Mouse (Mus musculus) lung, embryonic 16.5 days (tissue): ENCODE results near the gene Shroom1. TPM values are rescaled to one million over a fixed set of nuclear protein-coding genes. Genes with fewer than 3 reads are reported as not detected.

Experiments used
- ATAC-seq: fragments of 200-750 bp; cut with Nextera tagmentation; 2 replicates; pipeline ENCODE4 v1.8.0; 2017; ENCODE audit warnings: low read depth, mild to moderate bottlenecking, moderate library complexity
- H3K27ac ChIP-seq: fragments of 300-500 bp; sonication (generic); 2 replicates; pipeline ENCODE4 v1.5.1; 2014; ENCODE audit warnings: mild to moderate bottlenecking, control low read depth, low read length
- H3K27me3 ChIP-seq: fragments of 300-500 bp; sonication (generic); 2 replicates; pipeline ENCODE4 v1.6.1; 2014; ENCODE audit warnings: low read depth, low read length, mixed read lengths; ENCODE audit not compliant: control insufficient read depth, insufficient read depth
- H3K36me3 ChIP-seq: fragments of 300-500 bp; sonication (generic); 2 replicates; pipeline ENCODE4 v1.6.1; 2014; ENCODE audit warnings: low read length; ENCODE audit not compliant: control insufficient read depth, insufficient read depth
- H3K4me1 ChIP-seq: fragments of 300-500 bp; sonication (generic); replicated peaks from 2 replicates; pipeline ENCODE4 v1.6.1; 2014; ENCODE audit warnings: low read length, mixed read lengths; ENCODE audit not compliant: control insufficient read depth, insufficient read depth
- H3K4me2 ChIP-seq: fragments of 300-500 bp; sonication (generic); 2 replicates; pipeline ENCODE4 v1.6.1; 2014; ENCODE audit warnings: low read depth, low read length, control low read depth
- H3K4me3 ChIP-seq: fragments of 300-500 bp; sonication (generic); 2 replicates; pipeline ENCODE4 v1.5.1; 2014; ENCODE audit warnings: mild to moderate bottlenecking, low read length, control low read depth
- H3K9ac ChIP-seq: fragments of 300-500 bp; sonication (generic); 2 replicates; pipeline ENCODE4 v1.6.1; 2014; ENCODE audit warnings: low read length, control low read depth
- H3K9me3 ChIP-seq: fragments of 300-500 bp; sonication (generic); 2 replicates; pipeline ENCODE4 v1.6.1; 2016; ENCODE audit warnings: low read length; ENCODE audit not compliant: control insufficient read depth
- WGBS: fragments of 180-500 bp; shearing (Covaris S2); extraction: QIAGEN DNeasy Blood & Tissue Kit; methylation state at CpG from one replicate; pipeline ENCODE4 v1.1.7; 2014; 5-methylcytosine and 5-hydroxymethylcytosine counted together
- polyA plus RNA-seq: library from polyadenylated mRNA; unstranded; fragments of >200 nt; fragmentation: Nextera tagmentation; extraction: Ambion mirVana; gene quantifications from 2 replicates; pipeline ENCODE4 v1.2.1, GENCODE M21; 2015

Gene Shroom1
- polyA plus RNA-seq, 1 experiment from 2014 or later: 2.8 TPM

GRCm38 (mm10) chr11:53469968-53470695, 13.1 kb downstream of the Shroom1 start, which contains the start of gene Gm9837:
Gene Gm9837, minus strand, starts transcription at chr11:53470479.
- H3K9ac ChIP-seq: peak within 1 kb of the TSS; percentile 26; the same call in 1 of the 2 replicates
- H3K27me3 ChIP-seq: peaks cover 36% of the 10 kb centered on the region
- no peaks in the 10 kb centered on the region for H3K9me3 ChIP-seq
- peak; percentile 88 for ATAC-seq
- H3K36me3 ChIP-seq: no peaks in the 10 kb centered on the region
- peak within 1 kb of the TSS; percentile 20 for H3K4me3 ChIP-seq
- peaks cover 10% of the 10 kb centered on the region; the same call in 1 of the 2 replicates for H3K4me1 ChIP-seq
- H3K27ac ChIP-seq: no peak within 1 kb of the TSS
- 3% methylated on average over 29 of the region's 29 CpGs for WGBS
- H3K4me2 ChIP-seq: peak within 1 kb of the TSS; percentile 43

- peaks cover 7% of the 10 kb centered on the region; the same call in 1 of the 2 replicates for H3K4me1 ChIP-seq
- no peak overlapping the region for H3K27ac ChIP-seq
- H3K36me3 ChIP-seq: no peaks in the 10 kb centered on the region
- no peaks in the 10 kb centered on the region for H3K9me3 ChIP-seq
- peaks cover 47% of the 10 kb centered on the region for H3K27me3 ChIP-seq
- 58% methylated on average over 3 of the region's 3 CpGs for WGBS
- H3K4me2 ChIP-seq: no peak overlapping the region
- no peak overlapping the region for H3K9ac ChIP-seq
- ATAC-seq: no peak
- H3K4me3 ChIP-seq: no peak overlapping the region
These were observed 15.7 kb downstream of the Shroom1 start for GRCm38 (mm10) chr11:53472709-53473108.

- no peaks in the 10 kb centered on the region for H3K9me3 ChIP-seq
- H3K27me3 ChIP-seq: peaks cover 69% of the 10 kb centered on the region
- ATAC-seq: no peak
- H3K4me1 ChIP-seq: peaks cover 16% of the 10 kb centered on the region
- H3K27ac ChIP-seq: no peak overlapping the region
- WGBS: 22% methylated on average over 8 of the region's 8 CpGs
- H3K4me2 ChIP-seq: no peak overlapping the region
- H3K9ac ChIP-seq: no peak overlapping the region
- H3K4me3 ChIP-seq: no peak overlapping the region
- no peaks in the 10 kb centered on the region for H3K36me3 ChIP-seq
These were observed 18.6 kb downstream of the Shroom1 start for GRCm38 (mm10) chr11:53475620-53476019.

- no peak for ATAC-seq
- Histone ChIP-seq H3K27me3 (peaks cover 70% of the 10 kb centered on the region), H3K36me3 (no peaks in the 10 kb centered on the region), H3K9me3 (no peaks in the 10 kb centered on the region), H3K4me3 (no peak overlapping the region), H3K4me1 (peaks cover 16% of the 10 kb centered on the region), H3K4me2 (no peak overlapping the region), H3K27ac (no peak overlapping the region), H3K9ac (no peak overlapping the region)
- WGBS: 41% methylated on average over 7 of the region's 7 CpGs
These were observed 20.8 kb downstream of the Shroom1 start for GRCm38 (mm10) chr11:53477833-53478232.

GRCm38 (mm10) chr11:53478383-53479170, 21.6 kb downstream of the Shroom1 start:
- H3K4me2 ChIP-seq: peak overlapping the region; percentile 76
- H3K4me3 ChIP-seq: peak overlapping the region; percentile 47
- H3K9ac ChIP-seq: peak overlapping the region; percentile 45
- peaks cover 16% of the 10 kb centered on the region for H3K4me1 ChIP-seq
- no peaks in the 10 kb centered on the region for H3K36me3 ChIP-seq
- ATAC-seq: peak; percentile 39; the same call in 1 of the 2 replicates
- no peak overlapping the region for H3K27ac ChIP-seq
- H3K27me3 ChIP-seq: peaks cover 70% of the 10 kb centered on the region
- H3K9me3 ChIP-seq: no peaks in the 10 kb centered on the region
- WGBS: 6% methylated on average over 79 of the region's 79 CpGs

- peak overlapping the region; percentile 76 for H3K4me2 ChIP-seq
- WGBS: 1% methylated on average over 49 of the region's 62 CpGs
- H3K9me3 ChIP-seq: no peaks in the 10 kb centered on the region
- H3K4me1 ChIP-seq: peaks cover 16% of the 10 kb centered on the region
- peaks cover 67% of the 10 kb centered on the region for H3K27me3 ChIP-seq
- no peak overlapping the region for H3K27ac ChIP-seq
- no peaks in the 10 kb centered on the region for H3K36me3 ChIP-seq
- H3K9ac ChIP-seq: peak overlapping the region; percentile 45
- peak overlapping the region; percentile 47 for H3K4me3 ChIP-seq
- peak; percentile 39 for ATAC-seq
These were observed 22.3 kb downstream of the Shroom1 start for GRCm38 (mm10) chr11:53479171-53479782.

- peak within 1 kb of the TSS; percentile 47 for H3K4me3 ChIP-seq
- H3K9me3 ChIP-seq: no peaks in the 10 kb centered on the region
- no peak within 1 kb of the TSS for H3K27ac ChIP-seq
- H3K9ac ChIP-seq: peak within 1 kb of the TSS; percentile 45
- WGBS: under 1% methylated on average over 40 of the region's 40 CpGs
- no peaks in the 10 kb centered on the region for H3K36me3 ChIP-seq
- peak within 1 kb of the TSS; percentile 76 for H3K4me2 ChIP-seq
- ATAC-seq: peak; percentile 53
- H3K4me1 ChIP-seq: peaks cover 16% of the 10 kb centered on the region
- peaks cover 61% of the 10 kb centered on the region for H3K27me3 ChIP-seq
These were observed 22.8 kb downstream of the Shroom1 start, which contains the start of the genes Gm9945 and Sowaha for GRCm38 (mm10) chr11:53479783-53480301. Gene Gm9945, plus strand, starts transcription at chr11:53480166. Gene Sowaha, minus strand, starts transcription at chr11:53480274.

GRCm38 (mm10) chr11:53481088-53481730, 24.2 kb downstream of the Shroom1 start:
- H3K27me3 ChIP-seq: peaks cover 49% of the 10 kb centered on the region
- no peak overlapping the region for H3K9ac ChIP-seq
- H3K4me2 ChIP-seq: no peak overlapping the region
- H3K4me1 ChIP-seq: peaks cover 16% of the 10 kb centered on the region
- WGBS: 60% methylated on average over 4 of the region's 4 CpGs
- no peak overlapping the region for H3K27ac ChIP-seq
- H3K4me3 ChIP-seq: no peak overlapping the region
- no peaks in the 10 kb centered on the region for H3K36me3 ChIP-seq
- H3K9me3 ChIP-seq: no peaks in the 10 kb centered on the region
- ATAC-seq: no peak
